Mouse (Mus musculus) small intestine, adult 2 months (tissue): ENCODE results near the gene Pbld2. TPM values are rescaled to one million over a fixed set of nuclear protein-coding genes. Genes with fewer than 3 reads are reported as not detected.

Experiments
- H3K27ac ChIP-seq: fragments of 200-500 bp; 2 replicates; pipeline ENCODE4 v1.5.1; 2012; ENCODE audit warnings: low read depth, low read length, control low read depth, inconsistent platforms; ENCODE audit not compliant: insufficient read depth
- H3K27me3 ChIP-seq: fragments of 200-500 bp; 2 replicates; pipeline ENCODE4 v1.6.1; 2012; ENCODE audit warnings: mild to moderate bottlenecking, moderate library complexity, low read length, inconsistent platforms; ENCODE audit not compliant: control insufficient read depth, insufficient read depth
- H3K36me3 ChIP-seq: fragments of 200-500 bp; 2 replicates; pipeline ENCODE4 v1.6.1; 2012; ENCODE audit warnings: mild to moderate bottlenecking, low read length, control low read depth, inconsistent platforms; ENCODE audit not compliant: control insufficient read depth, insufficient read depth
- H3K4me1 ChIP-seq: fragments of 200-500 bp; 2 replicates; pipeline ENCODE4 v1.6.1; 2012; ENCODE audit warnings: low read length, inconsistent platforms, mixed read lengths; ENCODE audit not compliant: control insufficient read depth, insufficient read depth, insufficient read length
- H3K4me3 ChIP-seq: fragments of 200-500 bp; 2 replicates; pipeline ENCODE4 v1.5.1; 2012; ENCODE audit warnings: low read depth, mild to moderate bottlenecking, control low read depth, inconsistent platforms, low read length, moderate library complexity
- CTCF ChIP-seq: fragments of 200-500 bp; IDR thresholded peaks from 2 replicates; pipeline ENCODE4 v1.5.1; 2012; ENCODE audit warnings: low read depth, mild to moderate bottlenecking, control low read depth, inconsistent platforms, low read length, moderate library complexity, mixed read lengths; ENCODE audit not compliant: insufficient replicate concordance, insufficient read length; ENCODE audit errors: extremely low read depth
- POLR2A ChIP-seq: fragments of 200-500 bp; IDR thresholded peaks from 2 replicates; pipeline ENCODE4 v1.6.1; 2012; ENCODE audit warnings: low read depth, mild to moderate bottlenecking, control low read depth, inconsistent platforms, low read length, moderate library complexity
- WGBS: fragments of 180-500 bp; shearing (Covaris S2); methylation state at CpG from one replicate; pipeline ENCODE4 v1.1.7; 2018; 5-methylcytosine and 5-hydroxymethylcytosine counted together
- polyA plus RNA-seq: library from polyadenylated mRNA; depleted of rRNA; stranded (reverse); fragments of >200 nt; gene quantifications from 2 replicates; pipeline ENCODE4 v1.2.3, GENCODE M21; 2012; rRNA removed

Pbld2 gene
- polyA plus RNA-seq = 21.8 and 34.1 TPM in 2 replicates

DNA sequence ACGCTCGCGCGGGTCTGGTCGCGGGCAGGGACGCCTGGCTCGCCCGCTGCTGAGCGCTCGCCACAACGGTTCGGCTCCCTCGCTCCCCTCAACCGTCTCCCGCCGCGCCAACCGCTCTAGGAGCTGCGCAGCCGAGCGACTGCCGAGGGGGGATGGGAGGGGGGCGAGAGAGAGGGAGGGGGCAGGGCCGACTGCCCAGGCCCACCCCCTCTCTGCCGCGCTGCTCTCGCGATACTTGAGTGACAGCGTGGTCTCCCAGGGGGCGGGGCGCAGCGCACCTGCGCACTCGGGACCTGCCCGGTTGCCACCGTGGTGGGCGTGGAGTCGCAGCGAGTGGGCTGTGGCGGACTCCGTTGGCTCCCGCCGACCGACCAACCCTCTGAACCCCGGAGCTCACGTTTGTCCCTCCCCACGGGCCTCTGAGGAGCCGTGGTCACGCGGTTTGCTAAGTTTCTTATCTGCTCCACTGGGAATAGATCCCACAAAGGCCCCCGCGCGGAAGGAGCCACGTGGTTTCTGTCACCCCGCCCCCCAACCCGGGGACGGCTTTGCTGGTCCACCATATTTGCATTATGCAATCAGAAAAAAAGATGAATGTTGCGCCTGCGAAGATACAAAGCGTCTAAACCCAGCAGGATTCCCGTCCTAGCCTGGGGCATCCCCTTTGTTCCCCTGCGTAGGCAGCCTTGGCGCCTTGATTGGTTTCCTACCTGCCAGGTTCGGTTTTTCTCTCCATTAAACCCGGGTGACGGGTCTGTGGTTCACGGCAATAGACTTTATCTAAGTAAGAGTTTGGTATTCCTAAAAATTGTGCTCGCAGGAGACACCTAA lies at the start of gene Pbld2, which contains the start of gene Hnrnph3:
Pbld2 (plus strand) TSS at position 567 of the 831 bp plus-strand sequence.
Hnrnph3 (minus strand) TSS at position 469 of the 831 bp plus-strand sequence.
- Histone ChIP-seq H3K27me3 (no peaks in the 10 kb centered on the region), H3K36me3 (peaks cover 1% of the 10 kb centered on the region; the same call in 1 of the 2 replicates), H3K4me3 (peak within 1 kb of the TSS; percentile 94), H3K4me1 (peaks cover 3% of the 10 kb centered on the region; the same call in 1 of the 2 replicates), H3K27ac (peak within 1 kb of the TSS; percentile 98)
- TF ChIP-seq CTCF (no peak), POLR2A (peak; percentile 89)
- under 1% methylated on average over 67 of the region's 69 CpGs for WGBS

DNA sequence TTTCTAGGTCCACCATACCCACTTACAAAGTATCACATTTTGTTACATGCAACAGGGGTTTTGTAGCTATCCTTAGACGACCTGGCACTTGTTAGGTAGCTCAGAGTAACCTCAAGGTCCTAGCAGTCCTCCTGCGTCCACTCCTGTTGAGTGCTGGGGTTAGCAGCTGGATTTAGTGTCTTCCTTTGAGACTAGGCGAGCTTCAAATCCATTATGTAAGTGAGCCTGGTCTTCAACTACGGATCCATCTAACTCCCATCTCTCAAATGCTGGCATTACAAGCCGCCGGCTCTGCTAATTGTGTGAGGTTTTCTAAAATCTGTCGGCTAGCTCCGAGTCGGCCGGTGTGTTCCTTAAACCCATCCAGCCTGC lies 44.5 kb upstream of the Pbld2 start:
- H3K27ac ChIP-seq = no peak overlapping the region
- TF ChIP-seq CTCF (no peak), POLR2A (no peak)
- H3K36me3 ChIP-seq = peaks cover 1% of the 10 kb centered on the region; the same call in 1 of the 2 replicates
- peak overlapping the region; percentile 100 for H3K4me3 ChIP-seq
- H3K27me3 ChIP-seq = no peaks in the 10 kb centered on the region
- H3K4me1 ChIP-seq = peaks cover 8% of the 10 kb centered on the region
- WGBS = 16% methylated on average over 10 of the region's 10 CpGs

DNA sequence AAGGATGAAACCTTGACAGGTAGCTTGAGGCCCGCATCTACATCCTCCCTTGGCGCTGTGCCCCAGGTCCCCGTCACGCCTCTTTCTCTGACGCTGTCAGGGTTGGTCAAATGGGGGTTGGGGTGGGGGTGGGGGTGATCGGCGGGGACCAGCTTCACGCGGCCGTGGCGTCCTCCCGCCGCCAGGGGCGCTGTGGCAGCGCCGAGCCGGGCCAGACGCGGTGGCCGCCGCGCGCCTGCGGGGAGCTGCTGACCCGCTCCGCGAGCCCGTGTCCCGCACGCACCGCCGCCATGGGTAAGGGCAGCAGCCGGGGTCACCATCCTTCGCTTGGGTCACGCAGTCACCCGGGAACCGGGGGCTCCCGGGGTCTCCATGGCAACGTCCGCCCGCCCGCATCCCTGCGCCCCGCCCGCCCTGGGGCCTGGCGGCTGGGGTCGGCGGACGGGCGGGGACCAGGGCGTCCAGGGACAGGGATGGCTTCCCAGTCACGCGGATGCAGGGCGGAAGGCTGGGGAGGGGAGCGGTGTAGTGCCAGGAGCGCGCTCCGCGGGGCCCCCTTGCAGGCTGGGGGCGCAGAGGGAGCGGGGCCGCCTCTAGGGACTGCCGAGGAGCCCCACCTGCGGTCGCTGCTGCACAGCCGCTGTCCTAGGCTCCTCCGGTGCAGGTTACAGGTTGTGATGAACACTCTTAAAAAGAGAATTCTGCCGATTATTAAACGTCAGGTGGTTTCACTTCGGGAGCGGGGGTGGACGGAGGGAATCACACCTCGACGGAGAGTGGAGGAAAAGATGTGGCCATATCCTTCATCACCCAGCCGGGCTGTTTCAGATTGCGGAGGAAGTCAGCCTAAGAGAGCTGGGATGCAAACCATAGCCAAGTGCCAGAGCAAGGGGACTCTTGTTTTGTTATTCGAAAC lies 43.8 kb upstream of the Pbld2 start, which contains the start of gene Rufy2:
Rufy2 (plus strand) TSS at position 185 of the 916 bp plus-strand sequence.
- H3K27me3 ChIP-seq = no peaks in the 10 kb centered on the region
- H3K4me1 ChIP-seq = peaks cover 8% of the 10 kb centered on the region
- no peak within 1 kb of the TSS for H3K27ac ChIP-seq
- peak within 1 kb of the TSS; percentile 100 for H3K4me3 ChIP-seq
- TF ChIP-seq CTCF (peak; percentile 71), POLR2A (no peak; the same call in 1 of the 2 replicates)
- whole genome bisulfite sequencing = 1% methylated on average over 75 of the region's 77 CpGs
- H3K36me3 ChIP-seq = 0 out of 2 replicates have a peak, but pooled peaks cover 1% of the 10 kb centered on the region

DNA sequence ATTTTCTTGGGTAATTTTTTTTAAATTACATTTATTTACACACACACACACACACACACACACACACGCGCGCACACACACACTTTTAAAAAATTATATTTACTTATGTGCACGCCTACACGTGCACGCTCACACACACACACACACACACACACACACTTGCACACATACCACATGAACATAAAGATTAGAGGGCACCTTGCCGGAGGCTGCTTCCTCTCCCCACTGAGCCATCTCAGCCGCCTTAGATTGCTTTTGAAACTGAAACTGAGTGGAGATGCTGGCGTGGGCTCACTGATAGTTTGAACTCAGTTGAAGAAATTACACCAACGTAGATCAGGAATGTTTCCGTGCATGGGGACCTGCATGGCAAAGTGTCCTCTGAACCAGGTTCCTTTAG lies 40.0 kb upstream of the Pbld2 start:
- peaks cover under 1% of the 10 kb centered on the region; the same call in 1 of the 2 replicates for H3K36me3 ChIP-seq
- H3K27me3 ChIP-seq = no peaks in the 10 kb centered on the region
- peak overlapping the region; percentile 7; the same call in 1 of the 2 replicates for H3K4me3 ChIP-seq
- TF ChIP-seq POLR2A (no peak), CTCF (no peak)
- H3K27ac ChIP-seq = peak overlapping the region; percentile 54; the same call in 1 of the 2 replicates
- peaks cover 8% of the 10 kb centered on the region for H3K4me1 ChIP-seq
- WGBS = 31% methylated on average over 11 of the region's 11 CpGs

DNA sequence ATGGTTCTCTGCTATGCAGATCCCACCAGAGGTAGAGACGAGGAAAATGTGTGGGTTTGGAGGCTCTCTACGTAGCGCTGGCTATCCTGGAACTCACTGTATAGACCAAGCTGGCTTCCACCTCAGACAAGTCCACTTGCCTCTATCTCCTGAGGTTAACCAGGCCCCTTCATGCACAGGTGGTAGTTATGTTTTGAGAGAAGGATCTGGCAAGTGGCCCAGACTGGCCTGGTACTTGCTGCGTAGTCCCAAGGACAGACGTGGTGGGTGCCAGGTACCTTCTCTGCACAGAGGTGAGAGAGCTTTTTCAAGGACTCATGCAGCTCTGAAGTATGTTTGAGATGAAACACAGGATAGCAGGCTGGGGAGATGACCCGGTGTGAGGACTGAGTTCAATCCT lies 39.6 kb upstream of the Pbld2 start:
- H3K4me1 ChIP-seq = peaks cover 8% of the 10 kb centered on the region
- peak overlapping the region; percentile 54; the same call in 1 of the 2 replicates for H3K27ac ChIP-seq
- 53% methylated on average over 6 of the region's 6 CpGs for WGBS
- H3K4me3 ChIP-seq = peak overlapping the region; percentile 7; the same call in 1 of the 2 replicates
- H3K36me3 ChIP-seq = peaks cover 4% of the 10 kb centered on the region
- H3K27me3 ChIP-seq = no peaks in the 10 kb centered on the region
- TF ChIP-seq POLR2A = no peak
- TF ChIP-seq CTCF = no peak

DNA sequence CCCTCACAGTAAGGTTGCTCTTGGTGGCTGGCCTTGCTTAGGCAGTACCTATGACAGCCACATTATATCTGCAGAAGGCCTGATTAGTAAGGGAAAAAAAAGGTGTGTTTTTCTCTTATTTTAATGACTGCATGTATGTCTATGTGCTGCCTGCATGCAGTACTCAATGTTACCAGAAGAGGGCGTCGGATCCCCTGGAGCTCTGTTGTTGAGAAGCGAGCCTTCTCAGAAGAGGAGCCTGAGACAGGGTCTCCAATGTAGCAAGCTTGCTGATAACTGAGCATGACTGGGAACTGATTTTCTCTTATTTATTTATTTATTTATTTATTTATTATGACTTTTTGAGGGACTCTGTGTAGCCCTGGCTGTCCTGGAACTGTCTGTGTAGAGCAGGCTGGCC lies 36.8 kb upstream of the Pbld2 start:
- Histone ChIP-seq H3K4me3 (no peak overlapping the region), H3K36me3 (peaks cover 15% of the 10 kb centered on the region), H3K27ac (no peak overlapping the region), H3K27me3 (no peaks in the 10 kb centered on the region), H3K4me1 (peaks cover 3% of the 10 kb centered on the region; the same call in 1 of the 2 replicates)
- no peak for TF ChIP-seq POLR2A
- TF ChIP-seq CTCF = peak; percentile 54; the same call in 1 of the 2 replicates
- WGBS = 40% methylated on average over 3 of the region's 3 CpGs
